Mouse (Mus musculus): ENCODE results near the gene Gm37240.

Gene Gm37240

DNA sequence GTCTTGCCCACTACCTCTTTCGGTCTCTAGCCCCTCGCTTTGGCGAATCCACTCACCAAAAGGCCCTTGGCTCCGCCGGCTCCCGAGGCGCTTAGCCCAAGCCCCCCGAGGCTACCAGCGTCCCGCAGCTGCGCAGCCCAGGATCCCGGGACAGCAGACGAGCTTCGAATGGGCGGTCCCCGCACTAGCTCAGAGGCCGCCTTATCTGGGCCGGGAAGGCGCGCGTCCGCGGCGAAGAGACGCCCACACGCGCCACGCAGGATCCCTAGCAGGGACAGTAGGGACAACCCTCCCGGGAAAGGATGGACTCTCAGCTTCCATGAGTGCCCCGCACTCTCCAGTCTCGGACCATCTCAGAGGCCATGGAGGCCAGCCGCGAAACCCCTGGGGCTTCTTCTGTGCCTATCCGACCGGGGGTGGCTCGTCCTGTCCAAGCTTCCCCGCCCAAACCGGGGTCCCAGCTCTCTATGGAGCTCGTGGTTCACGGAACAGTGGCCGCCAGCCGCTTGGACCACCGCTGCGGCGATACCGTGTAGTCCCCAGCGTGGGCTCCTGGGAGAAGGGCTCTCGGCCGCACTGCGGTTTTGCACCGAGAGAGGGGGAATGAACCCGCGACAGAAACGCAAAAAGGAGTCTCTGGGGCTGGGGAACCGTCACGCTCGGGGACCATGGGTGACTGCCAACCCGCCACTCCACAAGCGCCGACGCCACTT, 1407.9 kb downstream of the Gm37240 start:
- DNase-seq (ENCODE audit: low read depth, low spot score): peak; percentile 23

DNA sequence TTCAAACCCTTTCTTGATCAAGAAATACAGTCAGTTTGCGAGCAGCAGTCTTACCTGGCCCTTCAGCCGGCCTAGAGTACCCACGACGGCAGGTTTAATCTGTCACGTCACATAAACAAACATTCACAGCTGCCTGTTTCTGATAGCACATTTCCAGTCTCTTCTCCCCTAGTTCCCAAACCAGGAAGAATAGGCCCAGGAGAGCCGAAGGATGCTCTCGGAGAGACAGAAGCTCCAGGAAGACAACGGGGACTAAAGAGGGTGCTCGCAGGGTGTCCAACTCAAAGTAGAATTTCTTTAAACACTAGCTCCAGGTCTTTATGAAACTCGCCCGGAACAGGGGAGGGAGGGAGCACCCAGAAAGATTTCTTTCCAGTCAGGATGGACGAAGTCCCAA, 1408.4 kb downstream of the Gm37240 start:
- DNase-seq (ENCODE audit: low read depth, low spot score): no peak

DNA sequence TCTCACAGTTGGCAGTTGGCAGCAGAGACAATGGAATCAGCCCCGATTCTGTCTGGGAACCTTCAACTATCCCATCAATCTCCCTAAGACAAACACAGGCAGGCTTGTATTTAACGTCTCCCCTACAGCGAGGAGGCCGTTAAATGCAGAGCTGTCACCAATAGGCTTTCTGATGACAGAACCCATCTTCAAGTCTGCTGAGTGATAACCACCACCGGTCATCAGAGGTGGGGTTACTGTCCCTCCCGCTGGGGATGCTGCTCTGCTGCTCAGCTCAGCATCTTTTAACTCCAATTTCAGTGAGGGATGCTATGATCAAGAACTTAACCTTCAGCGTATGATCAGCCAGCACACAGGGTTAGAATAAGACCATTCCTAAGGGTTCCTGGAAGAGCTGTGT, 1409.1 kb downstream of the Gm37240 start:
- DNase-seq (ENCODE audit: low read depth, low spot score): no peak

DNA sequence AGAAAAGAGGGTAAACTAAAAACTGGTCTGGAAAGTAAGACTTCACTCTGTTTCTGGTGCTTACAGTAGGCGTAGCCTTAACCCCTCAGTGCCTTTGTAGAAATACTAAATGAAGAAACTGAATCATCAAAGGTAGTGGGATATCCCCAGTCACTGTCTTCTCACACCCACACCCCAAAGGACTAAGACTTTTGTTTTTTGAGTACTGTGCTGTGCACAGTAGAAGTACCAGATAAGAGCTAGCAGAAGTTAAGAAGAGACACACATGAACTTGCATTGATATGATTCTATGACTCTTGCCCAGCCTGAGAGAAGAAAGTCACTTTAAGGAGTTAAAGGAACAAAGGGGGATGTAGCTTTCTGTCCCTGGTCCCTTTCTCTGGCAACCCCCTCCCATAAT, 1409.8 kb downstream of the Gm37240 start:
- DNase-seq (ENCODE audit: low read depth, low spot score): no peak

DNA sequence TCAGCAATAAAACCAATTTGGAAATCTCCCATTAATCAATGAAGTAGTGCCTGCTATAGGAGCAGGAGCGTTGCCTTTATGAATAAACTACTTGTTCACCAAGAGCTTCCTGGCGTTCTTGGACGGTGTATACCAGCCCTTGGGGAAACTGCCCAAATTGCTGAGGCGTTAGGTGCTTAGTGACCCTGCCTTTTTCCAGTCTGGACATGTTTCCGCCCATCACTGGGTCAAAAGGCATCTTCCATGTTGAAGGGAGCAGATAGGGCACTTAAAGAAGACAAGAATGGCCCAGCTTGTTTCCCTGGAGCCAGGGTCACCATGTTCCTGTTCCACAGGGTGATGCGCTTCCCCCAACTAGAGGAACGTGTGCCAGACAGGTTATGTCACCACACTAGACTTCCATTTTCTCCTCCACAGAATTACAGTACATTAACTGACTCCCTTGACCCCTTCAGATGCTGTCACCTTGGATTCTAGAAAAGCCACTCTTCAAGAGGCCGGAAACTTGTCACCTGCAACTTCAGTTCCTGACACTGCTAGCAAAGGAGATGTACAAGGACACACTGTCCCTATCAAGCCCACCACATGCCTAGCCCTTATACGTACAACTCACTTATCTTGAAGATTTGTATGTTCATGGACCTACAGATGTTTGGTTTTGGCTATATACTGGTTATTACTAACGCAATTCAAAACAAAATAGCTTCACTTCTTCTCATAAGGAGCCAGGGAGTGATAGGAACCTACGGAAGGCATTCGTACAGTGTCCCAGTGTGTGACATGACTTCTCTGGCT, 1412.1 kb downstream of the Gm37240 start:
- DNase-seq (ENCODE audit: low read depth, low spot score): no peak

DNA sequence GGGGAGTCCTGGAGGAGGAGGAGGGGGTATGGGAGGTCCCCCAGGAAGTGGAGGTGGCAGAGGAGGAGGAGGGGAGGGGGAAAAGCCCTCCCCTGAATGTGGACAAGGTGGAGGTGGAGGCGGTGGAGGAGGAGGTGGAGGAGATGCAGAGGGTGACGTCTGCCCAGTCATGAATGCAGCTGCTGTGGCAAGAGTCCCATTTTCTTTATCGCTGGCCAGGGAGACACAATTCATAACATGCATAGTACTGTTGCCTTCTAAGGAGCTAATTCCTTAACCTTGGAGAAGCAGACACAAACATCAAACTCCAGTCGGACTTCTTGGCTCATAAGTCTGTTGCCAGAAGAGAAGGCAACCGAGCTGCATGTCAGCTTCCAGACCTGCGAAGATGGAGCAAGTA, 1412.9 kb downstream of the Gm37240 start:
- no peak for DNase-seq (ENCODE audit: low read depth, low spot score)

DNA sequence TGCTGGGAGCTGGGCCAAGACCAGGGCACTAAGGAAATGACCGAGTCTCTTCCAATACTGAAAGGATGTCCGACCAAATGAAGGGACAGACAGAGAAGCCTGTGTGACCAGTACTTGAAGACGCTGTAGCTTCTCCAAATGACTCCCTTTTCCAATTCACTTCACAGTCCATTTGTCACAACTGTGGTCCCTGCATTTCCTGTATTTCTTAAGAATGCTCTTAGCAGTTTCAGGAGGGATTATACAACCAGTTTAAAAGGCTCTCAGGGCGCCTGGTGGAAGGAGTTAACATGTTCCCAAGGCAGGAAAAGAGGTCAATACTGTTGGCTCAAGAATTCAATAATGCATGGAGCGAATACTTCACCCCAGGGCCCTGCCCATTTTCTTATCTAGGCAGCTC, 1414.4 kb downstream of the Gm37240 start:
- no peak for DNase-seq (ENCODE audit: low read depth, low spot score)

DNA sequence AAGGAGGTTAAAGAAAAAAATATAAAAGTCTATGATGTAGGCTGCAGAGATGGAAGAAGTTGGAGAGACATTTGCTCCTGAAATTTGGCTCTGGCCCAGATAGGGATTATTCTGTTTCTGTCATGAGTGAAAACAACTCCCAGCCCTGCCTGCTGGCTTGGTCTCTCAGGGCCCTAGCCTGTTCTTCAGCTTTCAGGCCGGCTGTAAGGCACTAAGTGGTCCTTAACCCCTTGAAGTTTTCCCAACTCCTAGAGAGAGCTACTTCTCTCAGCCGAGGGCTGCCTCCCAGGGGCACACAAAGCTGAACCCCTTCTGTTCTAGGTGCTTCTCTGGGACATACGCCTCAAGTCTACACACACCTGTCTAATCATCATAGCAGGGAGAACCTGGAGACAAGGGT, 1414.8 kb downstream of the Gm37240 start:
- DNase-seq (ENCODE audit: low read depth, low spot score): no peak

DNA sequence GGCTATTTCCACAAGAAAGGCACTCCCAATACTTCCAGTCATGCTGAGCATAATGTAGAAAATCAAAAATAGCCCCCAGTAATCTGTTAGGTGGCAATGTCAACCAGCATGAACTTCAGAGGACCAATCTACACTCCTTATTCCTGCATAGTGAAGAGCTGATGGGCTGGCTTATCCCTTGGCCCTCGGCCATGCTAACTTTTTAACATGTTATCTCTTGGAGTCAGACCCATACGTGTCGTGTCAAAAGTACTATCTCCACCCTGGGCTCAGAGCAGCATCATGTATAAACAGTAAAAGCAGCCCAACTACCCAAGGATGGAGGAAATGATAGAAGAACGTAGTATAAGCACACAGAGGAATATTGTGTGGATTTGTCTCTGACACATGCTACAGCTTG, 1416.2 kb downstream of the Gm37240 start:
- DNase-seq (ENCODE audit: low read depth, low spot score): no peak

DNA sequence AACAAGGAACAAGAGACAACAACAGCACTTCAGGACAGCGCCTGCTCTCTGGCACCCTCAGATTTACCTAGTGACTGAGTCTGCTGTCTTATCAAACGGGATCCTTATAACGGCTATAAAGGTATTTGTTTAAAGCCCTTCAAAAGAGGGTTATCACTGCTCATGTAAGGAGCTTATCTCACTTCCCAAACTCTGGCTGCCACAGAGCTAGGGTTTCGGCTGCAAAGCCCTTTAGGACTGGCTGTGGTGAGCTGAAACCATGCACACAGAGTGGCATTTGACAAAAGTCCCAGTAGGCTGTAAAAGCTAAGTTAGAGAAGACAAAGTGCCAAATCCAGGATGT, 1419.2 kb downstream of the Gm37240 start:
- DNase-seq (ENCODE audit: low read depth, low spot score): no peak

DNA sequence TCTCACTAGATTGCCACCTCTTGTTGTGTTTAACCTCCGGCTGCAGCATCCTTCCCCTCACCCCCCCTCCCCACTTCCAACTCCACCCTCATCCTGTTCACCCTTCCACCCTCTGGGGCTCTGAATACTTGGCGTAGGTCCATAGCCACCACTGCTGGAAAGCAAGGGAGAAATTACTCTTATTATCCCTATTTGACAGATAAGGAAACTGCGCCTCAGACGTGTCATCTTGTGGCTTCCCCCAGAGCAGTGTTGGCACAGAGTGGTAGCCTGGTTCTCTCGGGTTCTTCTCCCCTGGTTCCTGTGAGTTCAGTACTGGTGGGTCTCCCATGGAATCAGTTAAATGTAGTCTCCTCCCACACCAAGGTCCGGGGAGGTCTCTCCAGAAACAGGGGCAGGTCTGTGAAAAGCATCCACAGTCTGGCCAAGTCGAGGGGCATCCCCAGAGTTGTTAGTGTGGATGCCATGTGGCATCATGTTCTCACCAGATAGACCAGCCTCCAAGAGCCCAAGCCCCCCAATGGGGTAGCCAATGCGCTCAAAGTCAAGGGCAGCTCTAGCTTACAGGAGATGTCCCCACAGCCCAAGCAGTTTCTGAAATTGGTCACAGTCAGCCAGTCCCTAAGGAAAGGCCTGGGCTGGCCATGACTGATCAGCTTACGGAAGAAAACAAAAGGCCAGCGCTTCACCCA, 1419.8 kb downstream of the Gm37240 start:
- DNase-seq (ENCODE audit: low read depth, low spot score): no peak

DNA sequence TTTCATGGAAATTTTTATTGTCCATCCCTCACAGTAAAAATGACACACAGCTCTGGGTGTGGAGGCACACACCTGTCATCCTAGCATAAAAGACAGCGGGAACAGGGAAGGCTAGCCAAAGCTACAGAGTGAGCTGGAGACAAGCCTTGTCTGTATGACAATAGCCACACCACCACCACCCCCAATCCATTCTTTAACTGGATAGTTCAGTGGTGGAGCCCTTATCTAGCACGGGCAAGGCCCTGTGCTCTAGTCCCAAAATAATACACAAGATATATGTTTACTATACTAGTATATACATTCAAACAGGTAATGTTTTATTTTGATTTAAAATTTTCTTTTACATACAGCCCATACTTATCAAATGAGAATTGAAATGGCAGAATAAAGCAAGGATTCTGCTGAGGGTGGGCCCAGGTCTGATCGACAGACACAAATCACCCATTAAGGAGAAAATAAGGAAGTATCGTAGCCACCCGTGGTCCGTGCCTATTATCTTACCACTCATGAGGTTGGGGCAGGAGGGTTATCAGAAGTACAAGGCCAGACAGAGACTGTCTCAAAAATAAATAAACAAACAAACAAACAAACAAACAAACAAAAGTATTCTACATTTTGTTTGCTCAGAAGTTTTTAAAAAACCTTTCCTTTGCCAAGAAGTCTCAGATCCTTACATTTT, 1421.4 kb downstream of the Gm37240 start:
- DNase-seq (ENCODE audit: low read depth, low spot score): no peak

DNA sequence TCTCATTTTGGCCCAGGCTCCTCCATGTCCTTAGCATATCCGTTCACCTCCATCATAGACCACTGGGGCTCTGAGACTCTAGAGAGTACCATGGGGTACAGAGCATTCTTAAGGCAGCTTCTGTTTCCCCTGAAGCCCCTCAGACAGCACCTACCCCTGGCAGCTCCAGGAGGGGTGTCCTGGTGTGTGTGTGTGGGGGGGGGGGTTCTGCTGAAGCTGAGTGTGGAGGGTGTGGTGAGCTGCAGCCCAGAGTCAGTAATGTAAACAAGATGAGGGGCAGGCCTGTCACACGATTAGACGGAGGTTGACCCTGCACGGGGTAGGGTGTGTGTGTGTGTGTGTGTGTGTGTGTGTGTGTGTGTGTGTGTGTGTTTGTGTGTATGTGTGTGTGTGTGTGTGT, 1425.6 kb downstream of the Gm37240 start:
- DNase-seq (ENCODE audit: low read depth, low spot score): no peak

DNA sequence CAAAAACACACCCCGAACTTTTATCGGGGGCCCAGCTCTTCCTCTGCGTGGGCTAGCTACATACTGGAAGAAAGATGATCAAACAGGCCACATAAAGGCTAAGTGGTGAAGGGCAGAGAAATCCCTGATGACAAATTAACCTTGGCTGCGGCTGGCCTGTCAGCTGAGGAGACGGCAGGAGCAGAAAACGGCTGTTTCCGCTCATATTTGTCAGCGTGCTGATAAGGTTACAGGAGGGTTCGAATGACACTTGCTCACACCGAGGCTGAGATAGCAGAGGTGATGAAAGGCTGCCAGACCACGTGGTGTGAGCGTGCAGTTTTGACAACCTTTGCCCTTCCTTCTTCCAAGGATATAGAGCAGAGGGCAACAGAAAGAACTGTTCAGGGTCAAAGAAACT, 1426.4 kb downstream of the Gm37240 start:
- DNase-seq (ENCODE audit: low read depth, low spot score): no peak

DNA sequence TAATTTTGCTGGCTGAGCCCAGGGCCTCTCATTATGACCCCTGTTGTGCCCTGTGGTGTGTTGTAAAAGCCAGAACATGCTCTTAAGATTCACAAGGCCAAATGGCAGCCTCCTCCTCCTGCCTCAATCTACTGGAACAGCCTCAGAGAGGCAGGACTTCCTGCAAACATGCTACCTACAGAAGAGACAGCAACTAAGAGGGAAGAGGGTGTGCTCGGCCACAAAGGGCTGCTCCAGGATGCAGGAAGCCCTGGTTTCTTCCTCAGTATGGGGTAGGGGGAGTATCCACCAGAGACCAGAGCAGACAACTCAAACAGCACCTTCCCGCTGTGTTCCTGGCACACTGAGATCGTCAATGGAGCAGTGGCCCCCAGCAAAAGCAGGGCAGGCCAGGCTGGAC, 1426.8 kb downstream of the Gm37240 start:
- no peak for DNase-seq (ENCODE audit: low read depth, low spot score)

DNA sequence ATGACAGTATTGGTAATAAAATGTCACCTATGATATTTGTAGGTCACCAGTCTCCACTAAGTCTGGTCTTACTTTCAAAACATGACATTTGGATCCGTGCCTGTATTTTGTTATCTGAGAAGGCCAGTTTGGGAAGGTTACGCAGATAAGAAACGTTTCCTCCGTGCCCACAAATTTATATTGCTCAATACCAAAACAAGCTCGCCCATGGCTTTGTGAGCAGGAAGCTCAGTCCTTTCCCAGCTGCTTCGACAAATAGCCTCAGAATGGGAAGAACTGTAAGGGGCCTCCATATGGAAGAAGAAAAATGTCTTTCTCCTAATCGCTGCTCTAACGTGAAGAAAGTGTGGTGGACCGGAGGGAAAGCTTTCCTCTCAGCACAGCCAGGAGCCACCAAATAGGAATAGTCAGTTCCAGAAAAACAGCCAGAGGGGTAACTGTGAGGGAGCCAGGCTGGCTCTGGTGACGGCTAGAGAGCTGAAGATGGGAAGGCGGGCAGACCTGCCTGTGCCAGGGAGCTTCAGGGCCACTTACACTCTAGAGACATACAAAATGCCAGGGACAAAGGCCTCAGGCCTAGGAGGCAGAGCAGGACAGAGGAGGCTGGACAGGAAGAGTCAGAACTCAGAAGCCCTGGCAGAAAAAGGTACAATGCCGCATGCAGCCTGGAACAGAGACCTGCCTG, 1431.4 kb downstream of the Gm37240 start:
- DNase-seq (ENCODE audit: low read depth, low spot score): no peak

DNA sequence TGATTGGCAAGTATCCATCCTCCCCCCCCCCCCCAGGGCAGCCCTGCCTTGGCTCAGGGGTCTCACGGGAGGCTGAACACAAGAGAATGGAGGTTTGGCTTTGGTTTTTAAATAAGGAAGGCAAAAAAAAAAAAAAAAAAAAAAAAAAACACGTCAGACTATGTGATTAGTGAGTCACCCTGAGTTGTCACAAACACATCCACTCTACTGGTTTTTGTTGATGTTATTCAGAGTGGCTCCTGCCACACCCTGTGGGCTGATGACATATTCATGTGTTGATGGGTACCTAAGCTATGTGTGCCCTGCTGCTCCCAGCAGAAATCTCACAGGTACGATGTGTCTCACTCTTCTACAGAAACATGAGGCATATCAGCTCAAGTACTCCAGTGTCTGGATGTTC, 1436.7 kb downstream of the Gm37240 start:
- DNase-seq (ENCODE audit: low read depth, low spot score): no peak

DNA sequence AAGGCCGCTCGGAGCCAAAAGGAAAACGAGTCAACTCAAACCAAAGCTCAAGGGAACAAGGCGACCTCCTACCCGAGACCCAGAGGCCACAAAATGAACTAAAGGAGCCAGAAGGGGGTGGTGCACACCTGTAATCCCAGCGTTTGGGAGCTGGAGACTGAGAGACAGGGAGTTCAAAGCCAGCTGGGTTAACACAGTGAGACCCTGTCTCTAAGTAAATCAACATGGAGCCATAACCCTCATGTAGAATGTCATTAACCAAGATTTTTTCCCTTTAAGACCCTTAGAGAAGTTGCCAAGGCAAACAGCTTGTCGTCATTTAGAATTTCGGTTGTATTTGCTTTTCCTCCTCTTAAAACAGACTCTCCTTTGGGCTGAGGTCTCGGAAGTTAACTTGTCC, 1438.3 kb downstream of the Gm37240 start:
- DNase-seq (ENCODE audit: low read depth, low spot score): no peak

DNA sequence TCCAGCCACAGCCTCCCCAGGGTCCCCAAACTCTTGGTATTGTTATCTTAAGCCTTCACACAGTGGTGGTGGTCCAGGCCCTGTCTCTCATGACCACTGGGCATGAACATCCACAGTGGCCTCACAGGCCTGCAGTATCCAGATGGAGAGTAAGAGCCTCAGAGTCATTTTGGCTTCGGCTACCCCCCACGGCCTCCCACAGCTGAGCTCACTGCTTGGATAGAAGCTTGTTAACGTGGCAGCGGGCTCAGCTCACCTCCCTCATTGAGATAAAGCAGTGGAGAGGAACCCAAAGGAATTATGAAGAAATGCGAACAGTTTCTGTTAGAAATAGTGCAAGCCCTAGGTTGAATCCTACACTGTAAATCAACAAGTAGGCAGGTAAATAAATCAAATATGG, 1439.5 kb downstream of the Gm37240 start:
- no peak for DNase-seq (ENCODE audit: low read depth, low spot score)

Data from retina, postnatal 7 days (tissue).